In the genomic region with DNA sequence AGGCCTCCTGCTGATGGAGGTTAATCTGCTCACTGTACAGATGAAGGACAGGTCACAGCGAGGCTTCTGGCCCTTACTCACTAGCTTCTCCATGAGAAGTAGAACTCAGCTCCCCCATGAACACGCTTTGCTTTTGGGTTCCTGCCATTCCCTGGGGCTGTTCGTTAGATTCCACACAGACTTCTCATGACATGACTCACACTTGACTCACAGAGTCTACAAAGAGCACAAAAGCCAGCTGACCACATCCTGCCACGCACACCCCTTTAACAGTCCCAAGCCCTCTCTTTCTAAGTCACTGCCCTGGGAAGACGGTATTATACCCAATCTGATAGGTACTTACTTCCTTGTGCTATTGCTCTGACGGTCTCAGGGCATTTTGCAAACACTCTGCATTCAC, we compare ENCODE assay signal across 10 mouse cellular contexts.
A peak's percentile ranks its signal among the peaks of the same experiment; 100 is the strongest.
DNase-seq lines count a peak whose midpoint lies in the region; ATAC-seq and TF ChIP-seq lines count a peak whose summit lies in the region.
"Had no signal": no experiment of that assay in that cellular context is flagged by ENCODE, and none has a peak within 500 bp of the region (broad histone marks: within the 10 kb centered on the region; RNA-seq: fewer than 3 reads in every experiment).

No protein-coding gene starts in this region.

- no peak for TF ChIP-seq CTCF in heart, postnatal 0 days (IDR thresholded peaks at IDR 0.05; ENCODE audit: low read depth)

- no peaks in the 10 kb centered on the region for H3K27me3 ChIP-seq in heart, postnatal 0 days (ENCODE audit: control insufficient read depth, insufficient read depth, low read length)
- no peaks in the 10 kb centered on the region for H3K27me3 ChIP-seq in forebrain, embryonic 16.5 days (replicated peaks; ENCODE audit: control insufficient read depth, insufficient read depth, low read length)
- H3K27me3 ChIP-seq: limb, embryonic 12.5 days; neural tube, embryonic 12.5 days had no signal

- H3K4me1 ChIP-seq in heart, postnatal 0 days (ENCODE audit: control insufficient read depth, insufficient read depth) = no peaks in the 10 kb centered on the region
- H3K4me1 ChIP-seq in forebrain, embryonic 16.5 days (replicated peaks; ENCODE audit: control insufficient read depth, insufficient read depth, low read length) = peaks cover 12% of the 10 kb centered on the region; the same call in 1 of the 2 replicates
- H3K4me1 ChIP-seq: neural tube, embryonic 12.5 days had no signal

- no peak overlapping the region for H3K4me2 ChIP-seq in heart, postnatal 0 days (ENCODE audit: low read depth, low read length)
- no peak overlapping the region for H3K4me2 ChIP-seq in forebrain, embryonic 16.5 days (ENCODE audit: low read length)
- H3K4me2 ChIP-seq: limb, embryonic 12.5 days; neural tube, embryonic 12.5 days had no signal

- 42% methylated on average over 6 of the region's 6 CpGs for WGBS in heart, postnatal 0 days
- WGBS in forebrain, embryonic 16.5 days = 36% methylated on average over 6 of the region's 6 CpGs

- no peak overlapping the region for H3K9ac ChIP-seq in heart, postnatal 0 days (replicated peaks; ENCODE audit: low read depth, low read length)
- no peak overlapping the region for H3K9ac ChIP-seq in forebrain, embryonic 16.5 days (replicated peaks; ENCODE audit: low read depth, low read length)
- H3K9ac ChIP-seq: limb, embryonic 12.5 days; neural tube, embryonic 12.5 days had no signal

- H3K27ac ChIP-seq in heart, postnatal 0 days (ENCODE audit: low read depth) = no peak overlapping the region
- no peak overlapping the region for H3K27ac ChIP-seq in forebrain, embryonic 16.5 days (ENCODE audit: low read length)
- H3K27ac ChIP-seq: limb, embryonic 12.5 days; neural tube, embryonic 12.5 days had no signal

- DNase-seq in retina, postnatal 1 day = peak; percentile 17
- DNase-seq in retina, embryonic 14.5 days (ENCODE audit: low spot score) = no peak
- peak; percentile 69 for DNase-seq in adipocyte (ENCODE audit: low spot score)
- DNase-seq in heart, postnatal 0 days (ENCODE audit: low spot score) = peak; percentile 46
- peak; percentile 21 for DNase-seq in thymus, postnatal 14 days
- DNase-seq in embryo, embryonic 10.5 days (ENCODE audit: low spot score) = no peak
- DNase-seq in gastrocnemius, postnatal 10 days = no peak

- H3K9me3 ChIP-seq in heart, postnatal 0 days (replicated peaks; ENCODE audit: control insufficient read depth, low read length) = no peaks in the 10 kb centered on the region
- no peaks in the 10 kb centered on the region for H3K9me3 ChIP-seq in forebrain, embryonic 16.5 days (ENCODE audit: control insufficient read depth, low read length)
- H3K9me3 ChIP-seq: limb, embryonic 12.5 days; neural tube, embryonic 12.5 days had no signal

- no peak for TF ChIP-seq EP300 in heart, postnatal 0 days (IDR thresholded peaks at IDR 0.05; ENCODE audit: low read depth)

- H3K36me3 ChIP-seq in heart, postnatal 0 days (replicated peaks; ENCODE audit: control insufficient read depth, insufficient read depth, low read length) = no peaks in the 10 kb centered on the region
- no peaks in the 10 kb centered on the region for H3K36me3 ChIP-seq in forebrain, embryonic 16.5 days (ENCODE audit: control insufficient read depth, insufficient read depth)
- H3K36me3 ChIP-seq: limb, embryonic 12.5 days; neural tube, embryonic 12.5 days had no signal

- ATAC-seq in heart, postnatal 0 days (ENCODE audit: insufficient read depth, low read depth) = peak; percentile 57; the same call in 1 of the 2 replicates
- no peak for ATAC-seq in forebrain, embryonic 16.5 days

- no peak overlapping the region for H3K4me3 ChIP-seq in heart, postnatal 0 days (ENCODE audit: low read depth, low read length)
- no peak overlapping the region for H3K4me3 ChIP-seq in forebrain, embryonic 16.5 days (replicated peaks; ENCODE audit: low read length)
- H3K4me3 ChIP-seq: limb, embryonic 12.5 days; neural tube, embryonic 12.5 days had no signal

Comparison
In these comparisons a context has a peak if more than half of its experiments do, and no peak if none do; other contexts are left out.
1. DNase-seq: peak in retina, postnatal 1 day (single experiment), adipocyte (single experiment), heart, postnatal 0 days (single experiment) and thymus, postnatal 14 days (single experiment); none in retina, embryonic 14.5 days (single experiment), embryo, embryonic 10.5 days (single experiment) and gastrocnemius, postnatal 10 days (single experiment).